Mouse (Mus musculus) midbrain, embryonic 14.5 days (tissue): Measurements from ENCODE around the gene Mast3. TPM values are rescaled to one million over a fixed set of nuclear protein-coding genes. Genes with fewer than 3 reads are reported as not detected.

ENCODE experiments used
- ATAC-seq: fragments of 200-750 bp; cut with Nextera tagmentation; 2 replicates; pipeline ENCODE4 v1.8.0; 2017; ENCODE audit warnings: moderate number of reproducible peaks, moderate library complexity; ENCODE audit not compliant: low FRiP score, low TSS enrichment
- DNase-seq: peaks from one replicate; pipeline ENCODE4 v3.0.0-alpha.2; 2015
- H3K27ac ChIP-seq: fragments of 300-500 bp; sonication (generic); replicated peaks from 2 replicates; pipeline ENCODE4 v1.5.1; 2014; ENCODE audit warnings: mild to moderate bottlenecking, low read depth, low read length, moderate library complexity
- H3K27me3 ChIP-seq: fragments of 300-500 bp; sonication (generic); 2 replicates; pipeline ENCODE4 v1.6.1; 2014; ENCODE audit warnings: low read length, control low read depth, mixed read lengths; ENCODE audit not compliant: control insufficient read depth, insufficient read depth
- H3K36me3 ChIP-seq: fragments of 300-500 bp; sonication (generic); 2 replicates; pipeline ENCODE4 v1.6.1; 2014; ENCODE audit warnings: low read length, control low read depth; ENCODE audit not compliant: control insufficient read depth, insufficient read depth
- H3K4me1 ChIP-seq: fragments of 300-500 bp; sonication (generic); 2 replicates; pipeline ENCODE4 v1.6.1; 2014; ENCODE audit warnings: mild to moderate bottlenecking, antibody characterized with exemption, low read length, control low read depth; ENCODE audit not compliant: control insufficient read depth, insufficient read depth
- H3K4me2 ChIP-seq: fragments of 300-500 bp; sonication (generic); 2 replicates; pipeline ENCODE4 v1.6.1; 2014; ENCODE audit warnings: mild to moderate bottlenecking, low read length, moderate library complexity
- H3K4me3 ChIP-seq: fragments of 300-500 bp; sonication (generic); replicated peaks from 2 replicates; pipeline ENCODE4 v1.5.1; 2014; ENCODE audit warnings: low read depth, low read length
- H3K9ac ChIP-seq: fragments of 300-500 bp; sonication (generic); replicated peaks from 2 replicates; pipeline ENCODE4 v1.6.1; 2014; ENCODE audit warnings: mild to moderate bottlenecking, low read length, moderate library complexity
- H3K9me3 ChIP-seq: fragments of 300-500 bp; sonication (generic); 2 replicates; pipeline ENCODE4 v1.6.1; 2016; ENCODE audit warnings: low read length, control low read depth, mixed read lengths; ENCODE audit not compliant: control insufficient read depth
- WGBS: fragments of 180-500 bp; shearing (Covaris S2); extraction: QIAGEN DNeasy Blood & Tissue Kit; methylation state at CpG from one replicate; pipeline ENCODE4 v1.1.7; 2014; 5-methylcytosine and 5-hydroxymethylcytosine counted together
- polyA plus RNA-seq: library from polyadenylated mRNA; unstranded; fragments of >200 nt; fragmentation: Nextera tagmentation; extraction: Ambion mirVana; gene quantifications from 2 replicates; pipeline ENCODE4 v1.2.1, GENCODE M21; 2014

Gene Mast3
- polyA plus RNA-seq, 1 experiment from 2014 or later = 24.3 TPM

DNA sequence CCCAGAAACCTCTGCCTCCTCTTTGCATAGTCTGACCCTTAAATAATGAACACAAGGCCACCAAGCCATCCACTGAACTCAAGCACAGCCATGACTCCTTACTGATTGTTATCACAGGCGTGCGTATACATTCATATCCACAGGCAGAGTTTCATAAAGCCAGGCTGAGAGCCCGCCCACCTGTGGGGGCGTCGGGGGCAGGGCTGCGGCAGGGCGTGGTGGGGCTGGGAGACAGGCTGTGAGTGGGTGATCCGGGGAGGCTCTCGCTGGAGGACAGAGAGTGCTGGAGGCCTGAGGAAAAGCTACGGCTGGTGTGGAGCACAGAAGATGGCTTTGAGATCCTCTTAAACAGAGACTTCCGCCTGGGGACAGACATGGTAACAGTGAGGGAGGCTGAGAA is 24.8 kb downstream of the Mast3 start:
- 0 out of 2 replicates have a peak overlapping the region, but pooled peaks have one; percentile 0 for H3K9ac ChIP-seq
- 82% methylated on average over 11 of the region's 11 CpGs for WGBS
- ATAC-seq (no peak), DNase-seq (no peak)
- H3K27me3 ChIP-seq = no peaks in the 10 kb centered on the region
- no peak overlapping the region for H3K27ac ChIP-seq
- peaks cover 19% of the 10 kb centered on the region for H3K4me1 ChIP-seq
- peaks cover 58% of the 10 kb centered on the region for H3K36me3 ChIP-seq
- H3K9me3 ChIP-seq = no peaks in the 10 kb centered on the region
- no peak overlapping the region for H3K4me3 ChIP-seq
- no peak overlapping the region for H3K4me2 ChIP-seq

DNA sequence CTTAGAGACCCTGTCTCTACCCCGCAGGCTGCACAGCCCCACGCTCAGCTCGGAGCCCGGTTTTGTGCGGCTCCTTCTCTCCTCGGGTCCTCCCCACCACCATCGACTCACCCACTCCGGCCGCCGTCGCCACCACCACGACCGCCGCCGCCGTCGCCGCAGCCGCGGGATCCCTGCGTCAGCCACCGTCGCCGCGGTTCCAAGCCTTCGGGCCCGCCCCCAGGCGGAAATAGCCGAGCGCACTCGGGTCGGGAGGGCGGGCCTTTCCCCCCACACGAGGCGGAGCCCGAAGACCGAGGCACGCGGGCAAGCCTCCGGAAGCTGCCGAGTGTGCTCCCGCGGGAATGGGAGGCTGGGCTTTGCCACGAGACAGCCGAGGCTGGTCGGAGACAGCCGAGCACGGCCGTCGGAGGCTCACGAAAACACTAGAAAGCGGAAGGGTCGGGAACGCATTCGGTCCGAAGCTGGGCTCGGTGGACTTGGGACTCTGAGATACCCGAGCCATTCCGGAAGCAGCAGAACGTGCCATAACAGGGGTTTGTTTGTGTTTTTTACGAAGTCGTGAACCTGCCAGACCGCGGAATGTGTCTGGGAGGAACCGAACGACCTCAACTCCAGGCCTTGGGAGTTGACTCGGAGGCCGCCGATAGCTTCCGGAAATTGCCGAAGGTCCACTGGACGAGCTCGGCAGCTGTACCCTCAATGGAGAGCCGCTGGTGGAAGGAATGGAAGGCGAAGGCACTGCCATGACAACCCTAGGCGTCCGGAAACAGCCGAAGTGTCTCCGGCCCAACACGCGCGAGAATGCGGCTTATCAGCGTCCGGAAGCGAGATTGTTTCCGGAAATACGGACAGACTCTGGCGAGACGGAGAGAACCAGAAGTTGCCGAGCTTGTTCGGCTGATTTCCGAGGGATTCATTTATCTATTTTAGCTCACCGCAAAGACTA is 28.1 kb downstream of the Mast3 start, which contains the start of gene Pik3r2:
Gene Pik3r2, minus strand, starts transcription at position 218 of the 949 bp plus-strand sequence.
- peak; percentile 100 for DNase-seq
- Histone ChIP-seq H3K4me1 (peaks cover 25% of the 10 kb centered on the region), H3K9ac (peak within 1 kb of the TSS; percentile 99), H3K9me3 (no peaks in the 10 kb centered on the region), H3K36me3 (peaks cover 62% of the 10 kb centered on the region), H3K4me3 (peak within 1 kb of the TSS; percentile 93), H3K4me2 (peak within 1 kb of the TSS; percentile 72), H3K27me3 (no peaks in the 10 kb centered on the region), H3K27ac (peak within 1 kb of the TSS; percentile 97)
- WGBS = under 1% methylated on average over 94 of the region's 94 CpGs
- peak; percentile 94 for ATAC-seq

DNA sequence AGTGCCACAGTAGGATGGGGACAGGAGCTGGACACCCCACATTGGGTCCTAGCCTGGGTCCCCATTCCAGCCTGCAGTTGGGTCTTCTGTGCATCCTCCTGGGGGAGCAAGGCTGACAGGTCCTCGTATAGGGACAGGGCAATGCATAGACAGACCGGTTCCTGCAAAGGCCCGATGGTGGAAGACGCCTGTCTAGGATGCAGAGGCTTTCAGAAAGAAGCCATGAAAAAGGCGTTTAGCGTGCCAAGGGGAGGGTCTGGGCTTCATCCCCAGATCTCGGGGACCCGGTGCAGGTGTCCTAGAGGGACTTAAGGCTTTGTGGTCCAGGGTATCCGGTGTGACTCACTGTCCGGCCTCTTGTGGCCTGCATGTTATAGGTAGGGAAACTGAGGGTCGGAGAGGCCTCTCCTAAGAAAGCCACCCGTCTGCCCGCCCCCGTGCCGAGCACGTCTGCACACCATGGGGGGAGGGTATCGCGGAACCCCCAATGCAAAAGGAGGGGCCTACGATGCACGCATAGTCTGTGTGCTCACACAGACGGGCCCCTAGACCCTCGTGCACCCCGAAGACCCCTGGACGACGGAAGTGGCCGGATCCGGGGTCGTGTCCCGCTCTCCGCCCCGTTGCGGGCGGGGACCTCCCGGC is 28.9 kb downstream of the Mast3 start:
- H3K4me3 ChIP-seq = peak overlapping the region; percentile 93
- H3K9me3 ChIP-seq = no peaks in the 10 kb centered on the region
- H3K27ac ChIP-seq = peak overlapping the region; percentile 97
- H3K27me3 ChIP-seq = no peaks in the 10 kb centered on the region
- H3K36me3 ChIP-seq = peaks cover 61% of the 10 kb centered on the region
- 2% methylated on average over 34 of the region's 34 CpGs for WGBS
- H3K4me1 ChIP-seq = peaks cover 25% of the 10 kb centered on the region
- H3K9ac ChIP-seq = peak overlapping the region; percentile 99
- no peak for ATAC-seq
- no peak for DNase-seq
- peak overlapping the region; percentile 72 for H3K4me2 ChIP-seq

DNA sequence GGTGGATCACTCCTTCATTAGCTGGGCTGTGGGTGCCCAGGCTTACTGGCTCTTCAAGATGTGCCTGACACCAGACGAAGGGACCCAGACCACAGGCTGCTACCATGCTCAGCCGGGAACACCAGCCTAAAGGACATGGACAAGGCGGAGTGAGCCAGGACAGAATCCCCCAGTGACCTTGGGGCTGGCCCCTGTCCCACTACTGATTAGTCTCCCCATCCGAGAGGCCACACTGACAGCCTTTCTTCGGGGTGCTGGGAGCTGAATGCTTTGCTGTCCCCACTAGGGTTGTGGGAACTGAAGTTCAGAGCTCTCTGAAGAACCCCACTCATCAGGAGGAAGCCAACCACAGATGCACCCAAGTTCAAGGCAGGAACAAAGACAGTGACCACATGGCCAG is 29.6 kb downstream of the Mast3 start:
- peaks cover 25% of the 10 kb centered on the region for H3K4me1 ChIP-seq

DNA sequence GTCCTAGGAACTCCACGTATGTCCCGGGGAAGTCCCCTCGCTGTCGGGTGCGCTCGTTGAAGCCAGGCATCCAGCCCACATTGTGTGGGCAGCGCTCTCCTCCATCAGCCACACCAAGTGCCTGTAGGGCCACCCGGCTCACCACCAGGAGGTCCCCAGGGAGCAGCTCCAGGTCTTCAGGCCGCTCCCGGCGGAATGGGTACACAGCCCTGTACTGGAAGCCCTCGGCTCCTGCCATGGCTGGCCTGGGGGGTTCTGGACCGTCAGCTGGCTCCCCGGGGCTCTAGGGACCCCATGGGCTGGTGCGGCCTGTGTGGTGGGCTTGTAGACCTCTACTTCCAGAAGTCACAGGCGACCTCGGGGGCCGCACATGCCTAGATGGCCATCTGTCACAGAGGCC is 30.1 kb downstream of the Mast3 start:
- 94% methylated on average over 18 of the region's 18 CpGs for WGBS
- no peak for DNase-seq
- Histone ChIP-seq H3K4me1 (peaks cover 25% of the 10 kb centered on the region), H3K4me3 (no peak overlapping the region), H3K36me3 (peaks cover 62% of the 10 kb centered on the region), H3K4me2 (peak overlapping the region; percentile 72), H3K27me3 (no peaks in the 10 kb centered on the region), H3K9me3 (no peaks in the 10 kb centered on the region), H3K27ac (0 out of 2 replicates have a peak overlapping the region, but pooled peaks have one; percentile 37), H3K9ac (peak overlapping the region; percentile 99; the same call in 1 of the 2 replicates)
- ATAC-seq = no peak

More for the DNA sequence above, 29.6 kb downstream of the Mast3 start:
- Histone ChIP-seq H3K36me3 (peaks cover 62% of the 10 kb centered on the region), H3K9ac (peak overlapping the region; percentile 99), H3K9me3 (no peaks in the 10 kb centered on the region), H3K4me3 (peak overlapping the region; percentile 93), H3K27me3 (no peaks in the 10 kb centered on the region), H3K4me2 (peak overlapping the region; percentile 72), H3K27ac (no peak overlapping the region)
- no peak for ATAC-seq
- DNase-seq = no peak
- WGBS = 90% methylated on average over 5 of the region's 5 CpGs

DNA sequence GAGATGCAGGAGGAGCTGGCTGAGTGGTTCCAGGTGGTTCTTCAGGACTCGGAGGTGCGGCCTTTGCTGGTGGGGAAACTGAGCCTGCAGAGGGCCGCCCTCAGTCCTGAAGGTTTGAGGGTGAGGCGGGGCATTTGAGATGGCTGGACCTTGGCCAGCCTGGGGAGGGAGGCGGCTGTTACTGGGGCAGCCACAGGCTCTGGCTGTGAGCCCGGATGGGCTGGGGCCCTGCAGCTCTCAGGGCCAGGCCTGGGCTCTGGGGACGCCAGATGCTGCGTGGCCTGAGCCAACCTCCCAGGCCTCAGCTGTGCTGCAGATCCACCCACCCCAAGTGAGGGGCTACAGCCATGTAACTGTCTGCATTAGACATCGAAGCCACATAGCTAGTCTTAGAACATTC is 31.0 kb downstream of the Mast3 start:
- Histone ChIP-seq H3K4me3 (no peak overlapping the region), H3K9me3 (no peaks in the 10 kb centered on the region), H3K9ac (0 out of 2 replicates have a peak overlapping the region, but pooled peaks have one; percentile 99), H3K27me3 (no peaks in the 10 kb centered on the region), H3K4me1 (peaks cover 25% of the 10 kb centered on the region), H3K27ac (0 out of 2 replicates have a peak overlapping the region, but pooled peaks have one; percentile 37), H3K36me3 (peaks cover 62% of the 10 kb centered on the region), H3K4me2 (peak overlapping the region; percentile 10)
- DNase-seq (peak; percentile 72), ATAC-seq (no peak)
- WGBS = 63% methylated on average over 9 of the region's 9 CpGs

DNA sequence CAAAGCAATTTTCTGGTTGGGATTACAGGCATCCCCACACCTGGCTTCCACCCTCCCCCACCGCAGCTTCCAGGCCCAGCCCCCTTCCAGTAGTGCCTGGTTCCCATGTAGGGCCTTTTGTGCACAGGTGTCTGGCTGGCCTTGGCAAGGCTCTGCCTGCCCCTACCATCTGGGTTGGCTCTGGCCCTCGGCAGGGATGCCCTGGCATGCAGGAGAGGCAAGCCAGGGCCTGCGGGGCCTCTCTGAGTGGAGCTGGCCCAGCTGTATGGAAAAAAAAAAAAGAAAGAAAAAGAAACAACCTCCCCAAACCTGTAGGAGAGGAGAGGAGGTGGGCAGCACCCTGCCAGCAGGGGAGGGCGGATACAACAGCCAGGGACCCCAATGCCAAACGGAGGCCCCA is 31.4 kb downstream of the Mast3 start:
- 85% methylated on average over 5 of the region's 5 CpGs for WGBS
- H3K4me1 ChIP-seq = peaks cover 25% of the 10 kb centered on the region
- no peak overlapping the region for H3K4me3 ChIP-seq
- no peaks in the 10 kb centered on the region for H3K9me3 ChIP-seq
- H3K27me3 ChIP-seq = no peaks in the 10 kb centered on the region
- H3K4me2 ChIP-seq = peak overlapping the region; percentile 10
- 0 out of 2 replicates have a peak overlapping the region, but pooled peaks have one; percentile 99 for H3K9ac ChIP-seq
- peaks cover 62% of the 10 kb centered on the region for H3K36me3 ChIP-seq
- 0 out of 2 replicates have a peak overlapping the region, but pooled peaks have one; percentile 26 for H3K27ac ChIP-seq
- no peak for DNase-seq
- ATAC-seq = no peak

DNA sequence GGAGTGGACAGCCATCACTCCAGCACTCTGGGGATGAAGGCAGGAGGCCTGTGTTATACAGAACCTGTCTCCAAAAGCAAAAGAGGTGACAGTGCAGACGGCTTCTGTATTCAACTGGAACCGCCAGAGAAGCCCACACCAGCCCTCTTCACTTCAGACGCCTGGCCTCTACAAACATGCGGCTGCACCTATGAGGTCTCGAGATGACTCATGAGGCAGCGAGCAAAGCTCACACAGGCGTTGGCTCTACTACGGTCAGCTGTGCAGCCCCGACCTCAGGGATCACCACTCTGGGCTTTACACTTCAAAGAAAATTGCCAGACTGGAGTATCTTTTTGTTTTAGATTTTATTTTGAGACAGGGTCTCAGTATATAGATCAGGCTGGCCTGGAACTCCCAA is 32.0 kb downstream of the Mast3 start:
- Histone ChIP-seq H3K4me2 (no peak overlapping the region), H3K9me3 (no peaks in the 10 kb centered on the region), H3K36me3 (peaks cover 67% of the 10 kb centered on the region), H3K27me3 (no peaks in the 10 kb centered on the region), H3K27ac (0 out of 2 replicates have a peak overlapping the region, but pooled peaks have one; percentile 26), H3K9ac (no peak overlapping the region), H3K4me3 (no peak overlapping the region), H3K4me1 (peaks cover 20% of the 10 kb centered on the region)
- 88% methylated on average over 9 of the region's 9 CpGs for WGBS
- ATAC-seq (no peak), DNase-seq (no peak)
